Mouse (Mus musculus) WW6 (cell line): ENCODE measurements around the gene Il17rb.

ENCODE experiments used
- DNase-seq: peaks from one replicate; pipeline ENCODE4 v3.0.0-alpha.2; 2013; ENCODE audit warnings: low read depth, low spot score

Il17rb gene

GRCm38 (mm10) chr14:29967611-29968010 is 41.1 kb downstream of the Il17rb start:
- DNase-seq = no peak

DNA sequence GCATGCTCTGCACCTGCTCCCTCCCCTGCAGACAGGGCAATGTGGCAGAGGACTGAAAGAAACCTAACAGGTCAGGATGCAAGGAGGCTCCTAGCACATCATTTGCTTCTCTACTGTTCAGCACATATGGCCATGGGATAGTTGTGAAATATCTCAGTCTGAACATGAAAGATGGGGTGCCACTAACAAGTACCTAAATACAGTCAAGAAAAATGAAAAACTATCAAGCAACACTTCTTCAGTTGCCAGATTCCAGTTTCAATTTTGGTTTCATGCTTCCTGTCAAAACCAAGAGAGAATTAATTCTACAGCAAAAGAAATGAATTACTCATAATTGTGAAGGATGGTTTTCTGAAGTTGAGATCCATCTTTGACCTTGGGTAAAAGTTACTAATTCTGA is 51.3 kb downstream of the Il17rb start:
- no peak for DNase-seq

GRCm38 (mm10) chr14:29950805-29951204 is 57.9 kb downstream of the Il17rb start:
- DNase-seq = no peak

DNA sequence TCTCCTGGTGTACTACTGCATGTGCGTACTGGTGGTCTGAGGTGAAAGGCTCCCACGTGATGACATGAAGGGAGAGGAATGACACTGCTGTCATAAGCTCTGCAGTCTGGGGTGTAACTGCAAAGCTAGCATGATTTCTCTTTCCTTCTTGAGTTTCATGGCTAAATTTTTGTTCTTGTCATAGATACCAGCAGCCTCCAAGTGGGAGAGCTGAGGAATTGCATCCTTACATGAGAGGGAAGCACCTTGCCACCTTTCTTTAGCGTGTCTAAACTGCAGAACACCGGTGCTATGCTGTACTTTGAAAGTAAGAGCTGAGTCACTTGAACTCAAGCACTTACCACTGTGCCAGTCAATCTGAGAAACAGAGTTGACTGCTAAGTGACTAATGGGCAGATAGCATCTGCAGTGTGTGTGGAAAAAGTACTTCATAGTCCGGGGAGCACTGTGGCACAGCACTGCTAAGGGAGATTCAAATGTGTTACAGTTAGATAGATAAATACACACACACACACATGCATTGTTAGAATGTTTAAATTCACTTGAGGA is 61.9 kb downstream of the Il17rb start:
- no peak for DNase-seq
